Mouse (Mus musculus) embryonic stem cell, embryonic (primary cell): ENCODE results near the gene Rab11fip3.

Source experiments
- CTCF ChIA-PET, 4 experiments: fragments of 300-600 bp in 2 of 4; fragments of 350-600 bp in 2 of 4; sonication (Branson Sonifier 250); formaldehyde crosslinking; loops; one replicate each; lab custom pipeline; 2022; ENCODE audit warnings: inconsistent platforms in 2 of 4; lab: Charles Lee
- POLR2A ChIA-PET, 4 experiments: fragments of 300-600 bp in 2 of 4; fragments of 350-600 bp in 2 of 4; sonication (Branson Sonifier 250); formaldehyde crosslinking; loops; one replicate each; lab custom pipeline; 2022; ENCODE audit warnings: antibody characterized with exemption in 4 of 4, inconsistent platforms in 1 of 4; lab: Charles Lee

Rab11fip3 gene

GRCm38 (mm10) chr17:26068831-26069739 is at the start of gene Rab11fip3:
Rab11fip3 (minus strand) TSS chr17:26069555.
- POLR2A ChIA-PET: interaction anchor here (0.5 to 5.4 kb wide), 73 partner anchors 8 to 480 kb away, joined by 3 to 79 read pairs (median 4); partner anchors contain the start of genes Decr2 (in 3 of the 4), Stub1 (in 2 of the 4), Axin1 (in 1 of the 4) and Capn15 (in 1 of the 4)
- CTCF ChIA-PET: interaction anchor here (0.5 to 3.6 kb wide), 22 partner anchors 12 to 1862 kb away, joined by 3 to 21 read pairs (median 4); partner anchors contain the start of gene Decr2 (in 2 of the 4)

- ChIA-PET CTCF (interaction anchor here in 2 of 4 experiments (1.0 to 1.6 kb wide), 2 partner anchors 22 to 105 kb away, joined by 3 to 5 read pairs; partner anchors contain the start of gene Axin1 (in 1 of the 2)), POLR2A (interaction anchor here in 3 of 4 experiments (0.5 to 4.8 kb wide), 8 partner anchors 16 to 786 kb away, joined by 3 to 22 read pairs (median 4); partner anchors contain the start of genes Axin1 (in 3 of the 3) and Luc7l (in 1 of the 3))
Measured at GRCm38 (mm10) chr17:26116503-26117258, 47.3 kb upstream of the Rab11fip3 start.

GRCm38 (mm10) chr17:26115956-26116487 is 46.7 kb upstream of the Rab11fip3 start:
- POLR2A ChIA-PET: interaction anchor here in 3 of 4 experiments (0.5 to 7.4 kb wide), 6 partner anchors 7 to 137 kb away, joined by 3 to 106 read pairs (median 21); partner anchors contain the start of genes Axin1 (in 2 of the 3), Decr2 (in 1 of the 3), Luc7l (in 1 of the 3) and Mrpl28 (in 1 of the 3)
- CTCF ChIA-PET: interaction anchor here in 1 of 4 experiments (1.0 to 1.6 kb wide), 2 partner anchors 22 to 104 kb away, joined by 3 to 5 read pairs; partner anchors contain the start of gene Axin1

GRCm38 (mm10) chr17:26115205-26115898 is 46.0 kb upstream of the Rab11fip3 start:
- POLR2A ChIA-PET: interaction anchor here in 2 of 4 experiments (1.1 to 7.4 kb wide), 8 partner anchors 8 to 138 kb away, joined by 3 to 106 read pairs (median 16); partner anchors contain the start of genes Axin1 (in 2 of the 2), Luc7l (in 2 of the 2), Decr2 (in 1 of the 2) and Mrpl28 (in 1 of the 2)

GRCm38 (mm10) chr17:26114461-26114860 is 45.1 kb upstream of the Rab11fip3 start:
- POLR2A ChIA-PET: interaction anchor here in 3 of 4 experiments (0.6 to 7.4 kb wide), 20 partner anchors 8 to 139 kb away, joined by 3 to 106 read pairs (median 6); partner anchors contain the start of genes Mrpl28 (in 3 of the 3), Axin1 (in 2 of the 3), Luc7l (in 2 of the 3) and Decr2 (in 1 of the 3)
- CTCF ChIA-PET: interaction anchor here (0.7 to 1.7 kb wide), 6 partner anchors 9 to 138 kb away, joined by 3 to 6 read pairs (median 4); partner anchors contain the start of genes Axin1 (in 1 of the 4), Decr2 (in 1 of the 4) and Mrpl28 (in 1 of the 4)

More at GRCm38 (mm10) chr17:26115205-26115898, 46.0 kb upstream of the Rab11fip3 start:
- CTCF ChIA-PET: interaction anchor here in 3 of 4 experiments (0.7 to 1.6 kb wide), 5 partner anchors 23 to 117 kb away, joined by 3 to 11 read pairs (median 3); partner anchors contain the start of genes Axin1 (in 2 of the 3) and Decr2 (in 1 of the 3)

GRCm38 (mm10) chr17:26114061-26114460 is 44.7 kb upstream of the Rab11fip3 start:
- CTCF ChIA-PET: interaction anchor here (0.7 to 1.7 kb wide), 13 partner anchors 8 to 281 kb away, joined by 3 to 6 read pairs (median 4); partner anchors contain the start of genes Mrpl28 (in 2 of the 4), Axin1 (in 1 of the 4), Decr2 (in 1 of the 4) and Mcrip2 (in 1 of the 4)
- POLR2A ChIA-PET: interaction anchor here in 3 of 4 experiments (0.6 to 7.4 kb wide), 30 partner anchors 8 to 281 kb away, joined by 3 to 106 read pairs (median 5); partner anchors contain the start of genes Mrpl28 (in 3 of the 3), Axin1 (in 2 of the 3), Decr2 (in 2 of the 3) and Luc7l (in 2 of the 3)

GRCm38 (mm10) chr17:26113181-26113948 is 44.0 kb upstream of the Rab11fip3 start, which contains the start of gene Tmem8:
Tmem8 (plus strand) TSS chr17:26113299.
- POLR2A ChIA-PET: interaction anchor here (0.5 to 7.4 kb wide), 34 partner anchors 8 to 1550 kb away, joined by 3 to 106 read pairs (median 5); partner anchors contain the start of genes Mrpl28 (in 3 of the 4), Axin1 (in 2 of the 4), Decr2 (in 2 of the 4) and Luc7l (in 2 of the 4)
- CTCF ChIA-PET: interaction anchor here (0.7 to 1.7 kb wide), 18 partner anchors 9 to 281 kb away, joined by 3 to 6 read pairs (median 4); partner anchors contain the start of genes Decr2 (in 2 of the 4), Mrpl28 (in 2 of the 4), Axin1 (in 1 of the 4) and Mcrip2 (in 1 of the 4)

GRCm38 (mm10) chr17:26112751-26113150 is 43.4 kb upstream of the Rab11fip3 start:
- POLR2A ChIA-PET: interaction anchor here (0.5 to 7.4 kb wide), 26 partner anchors 8 to 1550 kb away, joined by 3 to 106 read pairs (median 6); partner anchors contain the start of genes Mrpl28 (in 3 of the 4), Axin1 (in 2 of the 4), Decr2 (in 2 of the 4) and Luc7l (in 2 of the 4)
- CTCF ChIA-PET: interaction anchor here in 3 of 4 experiments (0.7 to 1.7 kb wide), 13 partner anchors 10 to 280 kb away, joined by 3 to 6 read pairs (median 4); partner anchors contain the start of genes Decr2 (in 2 of the 3), Axin1 (in 1 of the 3), Mcrip2 (in 1 of the 3) and Mrpl28 (in 1 of the 3)

GRCm38 (mm10) chr17:26111722-26112121 is 42.4 kb upstream of the Rab11fip3 start:
- POLR2A ChIA-PET: interaction anchor here in 3 of 4 experiments (1.0 to 7.4 kb wide), 12 partner anchors 11 to 285 kb away, joined by 3 to 106 read pairs (median 8); partner anchors contain the start of genes Mrpl28 (in 2 of the 3), Nme4 (in 2 of the 3), Axin1 (in 1 of the 3) and Decr2 (in 1 of the 3)
- CTCF ChIA-PET: interaction anchor here in 2 of 4 experiments (0.7 to 2.4 kb wide), 5 partner anchors 9 to 19 kb away, joined by 3 to 8 read pairs (median 3); partner anchors contain the start of gene Mrpl28 (in 1 of the 2)

GRCm38 (mm10) chr17:26111024-26111423 is 41.7 kb upstream of the Rab11fip3 start:
- POLR2A ChIA-PET: interaction anchor here (0.5 to 7.4 kb wide), 25 partner anchors 10 to 1132 kb away, joined by 3 to 106 read pairs (median 4); partner anchors contain the start of genes Nme4 (in 3 of the 4), Mrpl28 (in 2 of the 4), Axin1 (in 1 of the 4) and Decr2 (in 1 of the 4)
- CTCF ChIA-PET: interaction anchor here in 2 of 4 experiments (0.8 to 2.4 kb wide), 5 partner anchors 9 to 102 kb away, joined by 3 to 8 read pairs (median 4); partner anchors contain the start of genes Decr2 (in 1 of the 2) and Mrpl28 (in 1 of the 2)

- POLR2A ChIA-PET: interaction anchor here (0.6 to 7.4 kb wide), 26 partner anchors 9 to 947 kb away, joined by 3 to 106 read pairs (median 4); partner anchors contain the start of genes Mrpl28 (in 3 of the 4), Rab11fip3 (in 3 of the 4), Nme4 (in 2 of the 4) and Fbxl16 (in 1 of the 4)
Measured at GRCm38 (mm10) chr17:26110156-26110555, 40.8 kb upstream of the Rab11fip3 start.

GRCm38 (mm10) chr17:26105619-26106018 is 36.3 kb upstream of the Rab11fip3 start:
- ChIA-PET CTCF (interaction anchor here in 1 of 4 experiments (0.9 to 1.5 kb wide), 2 partner anchors 77 to 96 kb away, joined by 3 to 8 read pairs; no protein-coding TSS in a partner anchor), POLR2A (interaction anchor here in 3 of 4 experiments (0.6 to 1.9 kb wide), 12 partner anchors 8 to 1586 kb away, joined by 3 to 8 read pairs (median 3); partner anchors contain the start of genes Decr2 (in 1 of the 3), Mrpl28 (in 1 of the 3), Nme4 (in 1 of the 3) and Tmem8 (in 1 of the 3))

More at GRCm38 (mm10) chr17:26110156-26110555, 40.8 kb upstream of the Rab11fip3 start:
- CTCF ChIA-PET: interaction anchor here in 3 of 4 experiments (0.7 to 2.4 kb wide), 11 partner anchors 9 to 133 kb away, joined by 3 to 8 read pairs (median 4); partner anchors contain the start of genes Decr2 (in 2 of the 3), Axin1 (in 1 of the 3), Fam234a (in 1 of the 3) and Mrpl28 (in 1 of the 3)

GRCm38 (mm10) chr17:26101478-26101877 is 32.1 kb upstream of the Rab11fip3 start:
- CTCF ChIA-PET: interaction anchor here in 3 of 4 experiments (0.5 to 1.5 kb wide), 15 partner anchors 8 to 273 kb away, joined by 3 to 14 read pairs (median 4); partner anchors contain the start of genes Decr2 (in 2 of the 3), Mrpl28 (in 1 of the 3) and Rhbdl1 (in 1 of the 3)
- POLR2A ChIA-PET: interaction anchor here in 3 of 4 experiments (0.6 to 11.1 kb wide), 26 partner anchors 8 to 334 kb away, joined by 3 to 106 read pairs (median 3); partner anchors contain the start of genes Decr2 (in 3 of the 3), Tmem8 (in 3 of the 3), Rab11fip3 (in 2 of the 3) and Axin1 (in 1 of the 3)
